Comparison of ENCODE assay signal across 9 mouse cellular contexts in the genomic region with DNA sequence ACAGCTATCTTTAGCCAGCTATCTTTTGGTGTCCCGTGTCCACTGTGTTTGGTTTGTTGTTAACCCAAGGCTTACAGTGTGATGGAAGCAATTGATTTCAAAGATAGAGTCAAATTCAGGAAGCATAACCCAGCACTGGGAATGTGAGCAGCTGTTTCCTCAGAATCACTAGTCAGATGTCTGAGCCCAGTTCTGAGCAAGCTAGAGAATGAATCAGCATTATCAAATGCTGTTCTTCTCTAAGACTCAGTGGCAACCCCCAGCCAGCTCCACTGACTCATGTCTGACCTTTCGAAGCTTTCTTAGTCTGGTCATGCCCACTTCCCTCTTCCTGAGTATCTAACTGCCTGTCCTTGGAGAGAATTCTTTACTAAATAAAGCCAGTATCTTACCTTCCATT. TPM values are rescaled to one million over a fixed set of nuclear protein-coding genes. Genes with fewer than 3 reads are reported as not detected.
DNase-seq lines count a peak whose midpoint lies in the region; ATAC-seq lines count a peak whose summit lies in the region.
"Had no signal": no experiment of that assay in that cellular context is flagged by ENCODE, and none has a peak within 500 bp of the region (broad histone marks: within the 10 kb centered on the region; RNA-seq: fewer than 3 reads in every experiment).

No protein-coding gene starts in this region.

- H3K4me3 ChIP-seq in hindbrain, embryonic 14.5 days (replicated peaks; ENCODE audit: low read length) = no peak overlapping the region
- H3K4me3 ChIP-seq in kidney, embryonic 16.5 days (ENCODE audit: low read length) = no peak overlapping the region
- H3K4me3 ChIP-seq: midbrain, embryonic 12.5 days had no signal

- no peaks in the 10 kb centered on the region for H3K9me3 ChIP-seq in hindbrain, embryonic 14.5 days (ENCODE audit: control insufficient read depth, low read length)
- H3K9me3 ChIP-seq in kidney, embryonic 16.5 days (ENCODE audit: low read length) = no peaks in the 10 kb centered on the region
- H3K9me3 ChIP-seq: midbrain, embryonic 12.5 days had no signal

- H3K27me3 ChIP-seq in hindbrain, embryonic 14.5 days (ENCODE audit: control insufficient read depth, insufficient read depth, low read length) = no peaks in the 10 kb centered on the region
- H3K27me3 ChIP-seq in kidney, embryonic 16.5 days (ENCODE audit: insufficient read depth, low read length) = no peaks in the 10 kb centered on the region
- H3K27me3 ChIP-seq: midbrain, embryonic 12.5 days had no signal

- peaks cover 82% of the 10 kb centered on the region for H3K36me3 ChIP-seq in hindbrain, embryonic 14.5 days (replicated peaks; ENCODE audit: control insufficient read depth, insufficient read depth)
- peaks cover 7% of the 10 kb centered on the region; the same call in 1 of the 2 replicates for H3K36me3 ChIP-seq in kidney, embryonic 16.5 days (ENCODE audit: insufficient read depth, low read length)

- no peak for ATAC-seq in hindbrain, embryonic 14.5 days (ENCODE audit: low FRiP score)
- no peak for ATAC-seq in kidney, embryonic 16.5 days (ENCODE audit: low FRiP score, low TSS enrichment)

- WGBS in hindbrain, embryonic 14.5 days = 76% methylated on average over 2 of the region's 2 CpGs
- WGBS in kidney, embryonic 16.5 days = 66% methylated on average over 2 of the region's 2 CpGs

- H3K9ac ChIP-seq in hindbrain, embryonic 14.5 days = no peak overlapping the region
- H3K9ac ChIP-seq in kidney, embryonic 16.5 days (replicated peaks; ENCODE audit: low read length) = no peak overlapping the region
- H3K9ac ChIP-seq: midbrain, embryonic 12.5 days had no signal

- DNase-seq in frontal cortex, adult 2 months (ENCODE audit: extremely low spot score in 1 of 2, low spot score in 1 of 2) = peak; percentile 73 to 79
- no peak for DNase-seq in frontal cortex, postnatal 14 days (ENCODE audit: low spot score in 2 of 2)
- peak; percentile 37 for DNase-seq in urinary bladder, postnatal 14 days (ENCODE audit: low spot score)
- no peak for DNase-seq in urinary bladder, adult 2 months (ENCODE audit: low spot score)
- DNase-seq in layer of hippocampus, adult 8-10 months (ENCODE audit: low spot score in 2 of 2) = peak; percentile 46 to 51
- no peak for DNase-seq in hindbrain, embryonic 14.5 days (ENCODE audit: low spot score)
- no peak for DNase-seq in testis, postnatal 10 days (ENCODE audit: low spot score)

- H3K4me2 ChIP-seq in hindbrain, embryonic 14.5 days (replicated peaks) = no peak overlapping the region
- no peak overlapping the region for H3K4me2 ChIP-seq in kidney, embryonic 16.5 days (replicated peaks; ENCODE audit: low read depth, low read length)
- H3K4me2 ChIP-seq: midbrain, embryonic 12.5 days had no signal

- H3K4me1 ChIP-seq in hindbrain, embryonic 14.5 days (replicated peaks; ENCODE audit: control insufficient read depth, insufficient read depth, low read length) = no peaks in the 10 kb centered on the region
- H3K4me1 ChIP-seq in kidney, embryonic 16.5 days (ENCODE audit: insufficient read depth, low read length) = no peaks in the 10 kb centered on the region
- H3K4me1 ChIP-seq: midbrain, embryonic 12.5 days had no signal

- no peak overlapping the region for H3K27ac ChIP-seq in hindbrain, embryonic 14.5 days
- H3K27ac ChIP-seq in kidney, embryonic 16.5 days (ENCODE audit: low read length) = no peak overlapping the region
- H3K27ac ChIP-seq: midbrain, embryonic 12.5 days had no signal

RNA-seq across cellular contexts. Expression of a gene that starts 35.5 kb away (rescaled TPM):
- 1.6 and 2.0 TPM in 2 replicates for polyA plus RNA-seq in frontal cortex, adult 2 months (2012; rRNA removed)
- 10.0 and 10.3 TPM in 2 replicates for polyA plus RNA-seq in urinary bladder, adult 2 months (2012; rRNA removed)
- 1 to 10 TPM; 1.7 to 2.1 (median 1.9) TPM for total RNA-seq in layer of hippocampus, adult 8-10 months (2022)
- polyA plus RNA-seq in hindbrain, embryonic 14.5 days (2014; fragmentation: Nextera tagmentation; extraction: Ambion mirVana) = 0.34 and 0.54 TPM in 2 replicates
- polyA plus RNA-seq in kidney, embryonic 16.5 days (2015; fragmentation: Nextera tagmentation; extraction: Ambion mirVana) = 4.0 and 5.0 TPM in 2 replicates

Comparison
In these comparisons a context has a peak if more than half of its experiments do, and no peak if none do; other contexts are left out.
1. DNase-seq: peak in frontal cortex, adult 2 months (2 of 2), urinary bladder, postnatal 14 days (single experiment) and layer of hippocampus, adult 8-10 months (2 of 2); none in frontal cortex, postnatal 14 days (0 of 2), urinary bladder, adult 2 months (single experiment), hindbrain, embryonic 14.5 days (single experiment) and testis, postnatal 10 days (single experiment).